Mouse (Mus musculus) thymus, postnatal 10 days (tissue): ENCODE measurements at regions not wholly inside any gene's neighbourhood (a gene's known extent, or its start where the extent isn't known, plus 50 kb on each side); places are given as distances from the start of the nearest gene placed in this dataset.

Experiments
- DNase-seq, 2 experiments: peaks; one replicate each; pipeline ENCODE4 v3.0.0; 2021; ENCODE audit warnings: low spot score in 2 of 2

DNA sequence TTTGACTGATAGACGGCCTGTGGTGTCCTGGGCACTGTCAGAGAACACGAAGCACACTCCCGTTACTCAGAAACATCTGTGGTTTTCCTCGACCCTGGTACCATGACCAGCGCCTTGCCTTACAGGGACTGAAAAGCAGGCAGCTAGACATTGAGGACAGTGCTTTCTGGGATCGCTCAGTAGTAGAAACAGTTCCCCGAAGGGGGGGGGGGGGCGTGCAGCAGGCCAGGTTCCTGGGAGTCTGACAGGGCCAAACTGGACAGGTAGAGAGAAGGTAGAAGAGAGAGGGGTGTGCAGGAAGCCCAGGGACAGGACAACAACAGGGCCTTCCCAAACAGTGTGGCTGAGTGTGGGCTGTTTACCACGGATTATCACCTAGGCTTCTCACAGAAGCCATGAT is 93.5 kb upstream of the Dio3 start:
- DNase-seq, result no peak

GRCm38 (mm10) chr12:110186381-110186780 is 92.5 kb upstream of the Dio3 start:
- DNase-seq, result no peak

GRCm38 (mm10) chr12:110186911-110187245 is 92.0 kb upstream of the Dio3 start:
- DNase-seq, result no peak

DNA sequence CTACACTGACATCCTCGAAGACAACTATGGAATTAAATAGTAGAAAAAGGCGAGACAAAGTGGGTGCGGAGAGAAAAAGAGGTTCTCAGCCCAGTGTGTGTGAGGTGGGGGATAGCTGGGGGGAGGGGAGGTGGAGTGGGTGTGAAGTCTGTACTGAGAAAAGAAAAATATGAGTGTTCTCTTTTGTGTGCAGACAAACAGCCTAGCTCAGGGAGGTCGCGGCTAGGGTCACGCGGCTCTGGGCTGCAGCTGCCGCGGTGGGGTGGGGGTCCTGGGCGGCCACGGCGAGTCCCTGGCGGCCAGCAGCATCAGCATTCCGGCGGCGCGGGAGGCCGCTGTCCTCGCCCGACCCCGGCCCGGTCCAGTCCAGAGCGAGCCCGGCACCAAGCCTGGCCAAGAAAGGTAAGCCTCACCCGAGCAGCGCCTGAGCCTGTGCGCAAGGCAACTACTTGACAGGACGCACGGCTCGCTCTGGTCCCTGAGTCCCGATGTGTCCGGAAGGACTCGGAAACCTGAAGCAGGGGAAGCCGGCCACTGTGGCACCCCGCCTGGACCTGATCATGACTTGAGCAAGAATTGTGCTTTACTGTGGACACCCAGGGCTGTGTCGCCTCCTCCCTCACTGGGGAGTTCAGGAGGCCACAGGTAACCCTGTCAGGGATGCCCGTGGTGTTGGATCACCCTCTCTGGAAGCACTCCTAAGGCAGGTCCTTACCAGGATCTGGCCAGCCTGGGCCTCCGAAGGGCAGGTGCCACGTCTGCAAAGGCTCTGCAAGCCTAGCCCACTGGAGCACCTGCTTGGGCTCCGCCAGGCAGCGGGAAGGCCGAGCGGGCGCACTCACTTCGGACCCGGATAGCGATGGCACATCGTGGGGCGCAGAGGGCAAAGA is 91.4 kb upstream of the Dio3 start:
- no peak for DNase-seq

GRCm38 (mm10) chr12:110188136-110188631 is 90.7 kb upstream of the Dio3 start:
- DNase-seq, result no peak

GRCm38 (mm10) chr12:110188641-110189328 is 90.1 kb upstream of the Dio3 start:
- DNase-seq, result no peak

DNA sequence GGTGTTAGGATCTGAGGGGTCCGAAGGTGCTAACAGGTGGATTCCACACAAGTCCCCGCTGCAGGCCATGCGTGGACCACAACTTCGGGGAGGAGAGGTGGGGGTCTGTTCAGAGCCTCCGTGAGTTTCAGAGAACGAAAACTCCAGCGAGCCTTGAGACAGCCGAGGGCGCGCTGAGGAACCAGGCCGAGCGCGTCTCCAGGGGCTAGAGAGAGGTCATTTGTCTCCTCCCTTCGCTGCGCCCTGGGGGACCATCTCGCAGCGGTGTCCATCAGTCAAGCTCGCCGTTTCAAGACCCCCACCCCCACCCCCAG is 89.6 kb upstream of the Dio3 start:
- DNase-seq, result no peak

GRCm38 (mm10) chr12:110192186-110192585 is 86.7 kb upstream of the Dio3 start:
- DNase-seq, result no peak

DNA sequence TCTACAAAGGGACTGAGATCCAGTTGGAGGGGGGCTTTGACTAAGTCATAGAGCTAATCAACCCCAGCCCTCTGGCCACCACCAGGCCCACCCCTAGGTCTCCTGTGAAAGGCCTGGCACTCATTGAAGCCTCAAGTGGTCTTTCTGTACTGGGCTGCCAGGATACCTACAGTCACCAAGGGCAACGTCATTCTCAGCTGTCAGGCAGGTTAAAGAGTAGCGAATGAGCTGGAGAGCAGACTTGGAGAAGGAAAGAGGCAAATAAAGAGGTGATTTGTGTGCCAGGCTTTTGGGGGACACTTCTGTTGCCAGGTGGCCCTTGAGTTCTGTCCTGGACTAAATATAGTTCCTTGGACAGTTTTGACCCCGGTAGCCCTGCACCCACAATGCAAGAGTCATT is 81.5 kb upstream of the Dio3 start:
- DNase-seq, result no peak

DNA sequence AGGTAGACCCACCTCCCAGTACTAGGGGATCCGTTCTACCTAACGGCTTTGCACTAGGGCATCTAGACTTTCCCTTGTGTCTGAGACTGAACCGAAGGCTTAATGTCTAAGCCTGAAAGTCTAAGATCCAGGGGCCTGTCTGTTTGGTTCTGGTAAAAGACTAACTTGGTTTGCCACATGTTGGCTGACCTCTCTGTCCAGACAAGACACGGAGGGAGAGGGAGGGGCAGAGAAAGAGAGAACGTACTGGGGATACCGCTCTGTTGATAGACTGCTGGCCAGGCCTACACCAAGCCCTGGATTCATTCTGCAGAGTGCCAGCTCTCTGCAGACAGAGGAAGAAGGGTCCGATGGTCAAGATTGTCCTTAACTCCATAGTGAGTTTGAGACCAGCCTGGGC is 78.4 kb upstream of the Dio3 start:
- DNase-seq, result no peak

GRCm38 (mm10) chr12:110200887-110201286 is 78.0 kb upstream of the Dio3 start:
- DNase-seq, result no peak

- no peak for DNase-seq
Observed at GRCm38 (mm10) chr12:110203271-110204014, 75.4 kb upstream of the Dio3 start.

- no peak for DNase-seq
Observed at GRCm38 (mm10) chr12:110204246-110204989, 74.5 kb upstream of the Dio3 start.

DNA sequence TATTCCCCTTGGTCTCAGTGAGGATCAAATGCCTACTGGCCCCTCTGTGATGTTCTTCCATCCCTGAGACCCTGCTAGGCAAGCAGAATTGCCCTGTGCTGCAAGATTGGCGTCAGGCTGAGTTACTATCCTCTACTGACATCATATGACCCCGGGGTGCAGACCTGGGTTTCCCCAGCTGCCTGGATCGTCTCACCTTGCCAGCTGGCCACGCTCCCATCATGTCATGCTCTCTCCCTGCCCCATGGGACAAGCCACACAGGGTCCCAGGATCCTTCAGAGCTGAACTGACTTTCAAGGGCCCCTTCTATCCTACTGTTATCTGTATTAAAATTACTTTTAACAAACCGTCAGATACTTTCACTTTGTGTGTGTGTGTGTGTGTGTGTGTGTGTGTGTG is 72.6 kb upstream of the Dio3 start:
- no peak for DNase-seq

GRCm38 (mm10) chr12:110206812-110207211 is 72.1 kb upstream of the Dio3 start:
- DNase-seq, result no peak

DNA sequence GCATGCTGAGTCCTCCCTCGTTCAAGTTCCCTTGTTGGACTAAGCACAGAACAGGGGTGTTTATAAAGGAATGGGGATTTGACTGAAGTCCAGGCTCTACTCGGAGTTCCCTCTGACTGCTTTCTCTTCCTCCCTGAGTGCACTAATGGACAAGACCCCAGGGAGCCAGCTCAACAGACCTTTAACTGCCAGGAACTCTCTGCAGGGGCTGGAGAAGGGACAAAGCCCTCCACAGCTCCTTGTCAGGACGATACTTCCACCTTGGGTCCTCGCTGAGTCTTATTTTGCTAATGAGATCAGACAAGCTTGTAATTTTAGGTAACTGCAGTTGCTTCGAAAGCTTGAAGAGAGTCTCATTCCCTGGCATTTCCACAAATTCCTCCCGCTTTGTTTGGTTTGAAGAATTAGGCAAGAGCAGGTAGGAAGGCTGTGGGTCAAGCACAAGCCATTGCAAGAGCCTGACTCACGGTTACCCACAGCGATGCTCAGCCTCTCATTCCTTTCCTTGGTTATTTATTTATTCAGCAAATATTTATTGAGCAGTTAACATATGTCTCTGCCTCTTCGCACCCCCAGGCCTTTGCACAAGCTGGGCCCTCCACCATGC is 71.5 kb upstream of the Dio3 start:
- DNase-seq, result no peak

GRCm38 (mm10) chr12:110212716-110213115 is 66.2 kb upstream of the Dio3 start:
- no peak for DNase-seq

- no peak for DNase-seq
Observed at GRCm38 (mm10) chr12:110214833-110215232, 64.0 kb upstream of the Dio3 start.

DNA sequence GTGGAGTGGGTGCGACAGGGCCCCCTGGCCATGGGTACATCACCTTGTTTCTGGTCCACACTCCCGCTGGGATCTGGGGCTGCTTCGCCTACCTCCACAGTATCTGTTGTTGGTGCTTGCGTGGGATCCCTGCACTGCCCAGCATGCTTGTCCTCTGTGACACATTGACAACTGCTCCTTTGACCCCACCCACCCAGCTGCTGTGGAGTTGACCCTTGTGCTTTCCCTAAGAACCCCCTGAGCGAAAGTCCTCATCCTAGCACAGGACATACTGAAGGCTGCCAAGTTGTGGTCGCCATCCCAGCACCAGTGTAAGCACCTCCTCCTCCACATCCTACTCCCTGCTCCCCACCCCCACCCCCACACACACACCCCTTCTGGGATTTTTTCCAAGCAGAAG is 63.6 kb upstream of the Dio3 start:
- DNase-seq, result no peak

- no peak for DNase-seq
Observed at GRCm38 (mm10) chr12:110219750-110220149, 59.1 kb upstream of the Dio3 start.

- no peak for DNase-seq
Observed at GRCm38 (mm10) chr12:110220516-110220915, 58.4 kb upstream of the Dio3 start.
